Mouse (Mus musculus) cerebellum, postnatal 10 days (tissue): Measurements from ENCODE around the gene Celf3.

Experiments used
- DNase-seq, 2 experiments: peaks; one replicate each; pipeline ENCODE4 v3.0.0; 2021; ENCODE audit warnings: mixed read lengths in 2 of 2

Celf3 gene

GRCm38 (mm10) chr3:94477981-94478422 is at the start of gene Celf3:
Celf3 (plus strand) TSS chr3:94478295.
- DNase-seq, result peak; percentile 84 to 92

GRCm38 (mm10) chr3:94430980-94431379 is 47.1 kb upstream of the Celf3 start:
- no peak for DNase-seq

GRCm38 (mm10) chr3:94434305-94434704 is 43.8 kb upstream of the Celf3 start:
- no peak for DNase-seq

GRCm38 (mm10) chr3:94436420-94436819 is 41.7 kb upstream of the Celf3 start:
- DNase-seq, result no peak

- DNase-seq, result peak; percentile 44 to 53
These were observed 36.9 kb upstream of the Celf3 start for GRCm38 (mm10) chr3:94441182-94441581.

- DNase-seq, result peak; percentile 97 to 99
These were observed 35.0 kb upstream of the Celf3 start, which contains the start of gene Mrpl9 for GRCm38 (mm10) chr3:94442951-94443596. Mrpl9 (plus strand) TSS chr3:94443318.

GRCm38 (mm10) chr3:94443597-94443964 is 34.5 kb upstream of the Celf3 start, which contains the start of gene Oaz3:
Oaz3 (minus strand) TSS chr3:94443915.
- DNase-seq, result no peak

GRCm38 (mm10) chr3:94449377-94449776 is 28.7 kb upstream of the Celf3 start:
- DNase-seq, result no peak

- peak; percentile 93 for DNase-seq
These were observed 21.5 kb upstream of the Celf3 start for GRCm38 (mm10) chr3:94456529-94457000.

- DNase-seq, result peak in 1 of 2 experiments; percentile 19
These were observed 21.0 kb upstream of the Celf3 start for GRCm38 (mm10) chr3:94457055-94457454.

GRCm38 (mm10) chr3:94459834-94460233 is 18.3 kb upstream of the Celf3 start:
- no peak for DNase-seq

GRCm38 (mm10) chr3:94463926-94464578 is 14.0 kb upstream of the Celf3 start:
- DNase-seq, result peak in 1 of 2 experiments; percentile 20

- DNase-seq, result peak in 1 of 2 experiments; percentile 26
These were observed 12.3 kb upstream of the Celf3 start for GRCm38 (mm10) chr3:94465632-94466430.

GRCm38 (mm10) chr3:94468931-94469330 is 9.2 kb upstream of the Celf3 start:
- no peak for DNase-seq

GRCm38 (mm10) chr3:94472447-94473114 is 5.5 kb upstream of the Celf3 start:
- peak; percentile 49 to 67 for DNase-seq

- peak in 1 of 2 experiments; percentile 23 for DNase-seq
These were observed 5.0 kb upstream of the Celf3 start for GRCm38 (mm10) chr3:94473115-94473505.

- peak; percentile 67 to 69 for DNase-seq
These were observed 4.4 kb upstream of the Celf3 start for GRCm38 (mm10) chr3:94473567-94474232.

- DNase-seq, result peak in 1 of 2 experiments; percentile 29
These were observed 1.6 kb upstream of the Celf3 start for GRCm38 (mm10) chr3:94476301-94477035.

- peak; percentile 46 to 57 for DNase-seq
These were observed 651 bp upstream of the Celf3 start for GRCm38 (mm10) chr3:94477444-94477843.

GRCm38 (mm10) chr3:94478591-94479169 is 585 bp downstream of the Celf3 start:
- peak; percentile 69 to 73 for DNase-seq

GRCm38 (mm10) chr3:94479564-94479963 is 1.5 kb downstream of the Celf3 start:
- DNase-seq, result peak in 1 of 2 experiments; percentile 24
